Mouse (Mus musculus): ENCODE data around the gene Nat8f5.
"Not testable (repeated sequence)": the region's sequence is repeated elsewhere in the genome, so short reads cannot be mapped to it uniquely, and the experiment has no call there.

Nat8f5 gene

GRCm38 (mm10) chr6:85820837-85821236 lies at the start of gene Nat8f5, which contains the start of gene Nat8f6:
TSS of gene Nat8f5 (minus strand) at chr6:85820972.
TSS of gene Nat8f6 (minus strand) at chr6:85820954.
- no peak for DNase-seq (ENCODE audit: low read depth, low spot score)

GRCm38 (mm10) chr6:85869006-85869405 lies 48.2 kb upstream of the Nat8f5 start, which contains the start of gene Nat8f2:
TSS of gene Nat8f2 (minus strand) at chr6:85869158.
- not testable (repeated sequence) for DNase-seq (ENCODE audit: low read depth, low spot score)

GRCm38 (mm10) chr6:85867726-85868690 lies 47.2 kb upstream of the Nat8f5 start:
- DNase-seq (ENCODE audit: low read depth, low spot score): no peak

- DNase-seq (ENCODE audit: low read depth, low spot score): not testable (repeated sequence)
Observed at GRCm38 (mm10) chr6:85866995-85867394, 46.2 kb upstream of the Nat8f5 start.

GRCm38 (mm10) chr6:85866166-85866565 lies 45.4 kb upstream of the Nat8f5 start:
- DNase-seq (ENCODE audit: low read depth, low spot score): not testable (repeated sequence)

GRCm38 (mm10) chr6:85864900-85865639 lies 44.3 kb upstream of the Nat8f5 start:
- DNase-seq (ENCODE audit: low read depth, low spot score): not testable (repeated sequence)

GRCm38 (mm10) chr6:85863840-85864239 lies 43.1 kb upstream of the Nat8f5 start:
- DNase-seq (ENCODE audit: low read depth, low spot score): no peak

- DNase-seq (ENCODE audit: low read depth, low spot score): no peak
Observed at GRCm38 (mm10) chr6:85863136-85863535, 42.4 kb upstream of the Nat8f5 start.

- no peak for DNase-seq (ENCODE audit: low read depth, low spot score)
Observed at GRCm38 (mm10) chr6:85862565-85862964, 41.8 kb upstream of the Nat8f5 start.

GRCm38 (mm10) chr6:85861247-85861646 lies 40.5 kb upstream of the Nat8f5 start:
- DNase-seq (ENCODE audit: low read depth, low spot score): no peak

GRCm38 (mm10) chr6:85856194-85856678 lies 35.5 kb upstream of the Nat8f5 start:
- no peak for DNase-seq (ENCODE audit: low read depth, low spot score)

GRCm38 (mm10) chr6:85853481-85853880 lies 32.7 kb upstream of the Nat8f5 start:
- no peak for DNase-seq (ENCODE audit: low read depth, low spot score)

GRCm38 (mm10) chr6:85851062-85851773 lies 30.4 kb upstream of the Nat8f5 start:
- no peak for DNase-seq (ENCODE audit: low read depth, low spot score)

- no peak for DNase-seq (ENCODE audit: low read depth, low spot score)
Observed at GRCm38 (mm10) chr6:85849240-85849639, 28.5 kb upstream of the Nat8f5 start.

- DNase-seq (ENCODE audit: low read depth, low spot score): no peak
Observed at GRCm38 (mm10) chr6:85848140-85848539, 27.4 kb upstream of the Nat8f5 start.

GRCm38 (mm10) chr6:85846921-85847320 lies 26.1 kb upstream of the Nat8f5 start:
- DNase-seq (ENCODE audit: low read depth, low spot score): no peak

GRCm38 (mm10) chr6:85843677-85844458 lies 23.1 kb upstream of the Nat8f5 start:
- DNase-seq (ENCODE audit: low read depth, low spot score): not testable (repeated sequence)

GRCm38 (mm10) chr6:85839982-85840381 lies 19.2 kb upstream of the Nat8f5 start:
- DNase-seq (ENCODE audit: low read depth, low spot score): no peak

GRCm38 (mm10) chr6:85838674-85839073 lies 17.9 kb upstream of the Nat8f5 start:
- no peak for DNase-seq (ENCODE audit: low read depth, low spot score)

- peak; percentile 8 for DNase-seq (ENCODE audit: low read depth, low spot score)
Observed at GRCm38 (mm10) chr6:85837307-85837706, 16.5 kb upstream of the Nat8f5 start.

GRCm38 (mm10) chr6:85836827-85837226 lies 16.1 kb upstream of the Nat8f5 start:
- not testable (repeated sequence) for DNase-seq (ENCODE audit: low read depth, low spot score)
